Mouse (Mus musculus) C2C12 (cell line): ENCODE data around the gene Palm.

ENCODE experiments used
- CTCF ChIP-seq: IDR thresholded peaks from one replicate; pipeline ENCODE4 v1.5.1; 2011; ENCODE audit not compliant: control insufficient read depth, insufficient read depth, insufficient read length
- MAX ChIP-seq: IDR thresholded peaks from one replicate; pipeline ENCODE4 v1.6.1; 2011; ENCODE audit warnings: mild to moderate bottlenecking, control low read depth
- MYOG ChIP-seq: IDR thresholded peaks from one replicate; pipeline ENCODE4 v1.6.1; 2011; ENCODE audit not compliant: control insufficient read depth, insufficient read length; ENCODE audit errors: extremely low read depth
- USF1 ChIP-seq: IDR thresholded peaks from one replicate; pipeline ENCODE4 v1.6.1; 2011; ENCODE audit warnings: low read depth, mild to moderate bottlenecking, control low read depth, moderate library complexity

- TF ChIP-seq USF1 (no peak), MAX (no peak), MYOG (no peak), CTCF (no peak)
Measured at GRCm38 (mm10) chr10:79856704-79857451, 63.5 kb downstream of the Palm start.
